In genomic region chr1:75933831-75934230, GRCm38 (mm10) we compare ENCODE assay signal across 11 mouse cellular contexts.
DNase-seq lines count a peak whose midpoint lies in the region; ATAC-seq and TF ChIP-seq lines count a peak whose summit lies in the region.
"Had no signal": no experiment of that assay in that cellular context is flagged by ENCODE, and none has a peak within 500 bp of the region (broad histone marks: within the 10 kb centered on the region; RNA-seq: fewer than 3 reads in every experiment).

No protein-coding gene starts in this region.

- no peak overlapping the region for H3K9ac ChIP-seq in hindbrain, postnatal 0 days (replicated peaks; ENCODE audit: low read length)
- H3K9ac ChIP-seq in hindbrain, embryonic 16.5 days (ENCODE audit: low read depth, low read length): no peak overlapping the region
- no peak overlapping the region for H3K9ac ChIP-seq in heart, embryonic 11.5 days (ENCODE audit: low read depth, low read length)
- no peak overlapping the region for H3K9ac ChIP-seq in forebrain, embryonic 11.5 days (ENCODE audit: low read length)
- H3K9ac ChIP-seq: liver, embryonic 15.5 days had no signal

- no peak overlapping the region for H3K27ac ChIP-seq in hindbrain, postnatal 0 days
- H3K27ac ChIP-seq in hindbrain, embryonic 16.5 days (ENCODE audit: low read depth, low read length): no peak overlapping the region
- peak overlapping the region; percentile 54; the same call in 1 of the 2 replicates for H3K27ac ChIP-seq in heart, embryonic 11.5 days (ENCODE audit: low read depth, low read length)
- no peak overlapping the region for H3K27ac ChIP-seq in forebrain, embryonic 11.5 days (ENCODE audit: low read depth, low read length)
- H3K27ac ChIP-seq: liver, embryonic 15.5 days had no signal

- TF ChIP-seq CTCF in hindbrain, postnatal 0 days (IDR thresholded peaks at IDR 0.05; ENCODE audit: low read depth): no peak

- no peaks in the 10 kb centered on the region for H3K9me3 ChIP-seq in hindbrain, postnatal 0 days (ENCODE audit: low read length)
- no peaks in the 10 kb centered on the region for H3K9me3 ChIP-seq in hindbrain, embryonic 16.5 days (ENCODE audit: control insufficient read depth, low read length)
- H3K9me3 ChIP-seq in heart, embryonic 11.5 days (replicated peaks; ENCODE audit: control insufficient read depth, low read length): no peaks in the 10 kb centered on the region
- no peaks in the 10 kb centered on the region for H3K9me3 ChIP-seq in forebrain, embryonic 11.5 days (ENCODE audit: control insufficient read depth, low read length)
- H3K9me3 ChIP-seq: liver, embryonic 15.5 days had no signal

- H3K27me3 ChIP-seq in hindbrain, postnatal 0 days (ENCODE audit: insufficient read depth, low read length): no peaks in the 10 kb centered on the region
- no peaks in the 10 kb centered on the region for H3K27me3 ChIP-seq in hindbrain, embryonic 16.5 days (replicated peaks; ENCODE audit: control insufficient read depth, insufficient read depth, low read length)
- no peaks in the 10 kb centered on the region for H3K27me3 ChIP-seq in heart, embryonic 11.5 days (ENCODE audit: control insufficient read depth, insufficient read depth, low read length)
- no peaks in the 10 kb centered on the region for H3K27me3 ChIP-seq in forebrain, embryonic 11.5 days (ENCODE audit: control insufficient read depth, insufficient read depth, low read length)
- H3K27me3 ChIP-seq: liver, embryonic 15.5 days had no signal

- ATAC-seq in hindbrain, postnatal 0 days: no peak
- ATAC-seq in hindbrain, embryonic 16.5 days: no peak
- no peak for ATAC-seq in heart, embryonic 11.5 days (replicated peaks; ENCODE audit: insufficient number of reproducible peaks, low FRiP score, low TSS enrichment)
- no peak for ATAC-seq in forebrain, embryonic 11.5 days (replicated peaks; ENCODE audit: low FRiP score)

- H3K4me2 ChIP-seq in hindbrain, postnatal 0 days (ENCODE audit: low read depth, low read length): no peak overlapping the region
- no peak overlapping the region for H3K4me2 ChIP-seq in hindbrain, embryonic 16.5 days (ENCODE audit: low read length)
- H3K4me2 ChIP-seq in heart, embryonic 11.5 days: no peak overlapping the region
- H3K4me2 ChIP-seq in forebrain, embryonic 11.5 days (ENCODE audit: low read depth, low read length, severe bottlenecking): no peak overlapping the region
- H3K4me2 ChIP-seq: liver, embryonic 15.5 days had no signal

- 0 out of 2 replicates have a peak, but pooled peaks cover 4% of the 10 kb centered on the region for H3K4me1 ChIP-seq in hindbrain, postnatal 0 days (ENCODE audit: insufficient read depth, low read length)
- peaks cover 5% of the 10 kb centered on the region; the same call in 1 of the 2 replicates for H3K4me1 ChIP-seq in hindbrain, embryonic 16.5 days (ENCODE audit: control insufficient read depth, insufficient read depth, low read depth, low read length)
- H3K4me1 ChIP-seq in heart, embryonic 11.5 days (ENCODE audit: control insufficient read depth, insufficient read depth, low read length): peaks cover 15% of the 10 kb centered on the region
- H3K4me1 ChIP-seq in forebrain, embryonic 11.5 days (replicated peaks; ENCODE audit: control insufficient read depth, insufficient read depth, low read length): no peaks in the 10 kb centered on the region
- H3K4me1 ChIP-seq: liver, embryonic 15.5 days had no signal

- H3K4me3 ChIP-seq in hindbrain, postnatal 0 days (ENCODE audit: low read length): no peak overlapping the region
- no peak overlapping the region for H3K4me3 ChIP-seq in hindbrain, embryonic 16.5 days (ENCODE audit: low read length)
- H3K4me3 ChIP-seq in heart, embryonic 11.5 days (ENCODE audit: low read depth, low read length): no peak overlapping the region
- H3K4me3 ChIP-seq in forebrain, embryonic 11.5 days (ENCODE audit: low read depth, low read length): no peak overlapping the region
- H3K4me3 ChIP-seq: liver, embryonic 15.5 days had no signal

- no peaks in the 10 kb centered on the region for H3K36me3 ChIP-seq in hindbrain, postnatal 0 days (ENCODE audit: insufficient read depth, low read length)
- no peaks in the 10 kb centered on the region for H3K36me3 ChIP-seq in hindbrain, embryonic 16.5 days (ENCODE audit: control insufficient read depth, insufficient read depth, low read length)
- H3K36me3 ChIP-seq in heart, embryonic 11.5 days (ENCODE audit: control insufficient read depth, insufficient read depth, low read length): no peaks in the 10 kb centered on the region
- H3K36me3 ChIP-seq in forebrain, embryonic 11.5 days (ENCODE audit: control insufficient read depth, insufficient read depth, low read length): no peaks in the 10 kb centered on the region
- H3K36me3 ChIP-seq: liver, embryonic 15.5 days had no signal

- DNase-seq in hindbrain, postnatal 0 days (ENCODE audit: low spot score): peak; percentile 39
- peak; percentile 20 for DNase-seq in 3T3-L1 (ENCODE audit: low read depth, low spot score)
- peak; percentile 67 for DNase-seq in adrenal gland, postnatal 14 days
- no peak for DNase-seq in frontal cortex, postnatal 36 days (ENCODE audit: low spot score in 2 of 2)
- no peak for DNase-seq in forebrain, embryonic 11.5 days (ENCODE audit: low spot score)
- no peak for DNase-seq in urinary bladder, postnatal 10 days (ENCODE audit: low spot score)
- DNase-seq: right cerebral cortex, postnatal 4 days; thymus, adult 18-20 months had no signal

- WGBS in hindbrain, postnatal 0 days: 48% methylated on average over 4 of the region's 4 CpGs
- 58% methylated on average over 4 of the region's 4 CpGs for WGBS in hindbrain, embryonic 16.5 days
- 21% methylated on average over 4 of the region's 4 CpGs for WGBS in heart, embryonic 11.5 days (ENCODE audit: insufficient replicate concordance)
- WGBS in forebrain, embryonic 11.5 days: 84% methylated on average over 4 of the region's 4 CpGs

Comparison
In these comparisons a context has a peak if more than half of its experiments do, and no peak if none do; other contexts are left out.
1. DNase-seq: peak in hindbrain, postnatal 0 days (single experiment), 3T3-L1 (single experiment) and adrenal gland, postnatal 14 days (single experiment); none in frontal cortex, postnatal 36 days (0 of 2), forebrain, embryonic 11.5 days (single experiment) and urinary bladder, postnatal 10 days (single experiment).